Mouse (Mus musculus) CH12.LX (cell line): Measurements from ENCODE around the gene Klhl36.

Experiments used
- EP300 ChIP-seq: IDR thresholded peaks from 2 replicates; pipeline ENCODE4 v1.6.1; 2011; ENCODE audit warnings: low read length, improper control_type of control experiment
- HCFC1 ChIP-seq: IDR thresholded peaks from 2 replicates; pipeline ENCODE4 v1.6.1; 2012; ENCODE audit warnings: low read depth, mild to moderate bottlenecking, inconsistent platforms, low read length, improper control_type of control experiment
- PAX5 ChIP-seq: IDR thresholded peaks from 2 replicates; pipeline ENCODE4 v1.6.1; 2012; ENCODE audit warnings: low read length, inconsistent platforms, mixed read lengths
- POLR2A ChIP-seq: IDR thresholded peaks from 2 replicates; pipeline ENCODE4 v1.6.1; 2011; ENCODE audit warnings: low read depth, mild to moderate bottlenecking, improper control_type of control experiment, low read length
- RAD21 ChIP-seq: IDR thresholded peaks from 2 replicates; pipeline ENCODE4 v1.6.1; 2011; ENCODE audit warnings: low read depth, mild to moderate bottlenecking, low read length, improper control_type of control experiment, moderate library complexity
- USF2 ChIP-seq: conservative IDR thresholded peaks from 2 replicates; pipeline ENCODE4 v1.6.1; 2011; ENCODE audit warnings: low read depth, low read length, improper control_type of control experiment

- TF ChIP-seq RAD21 (no peak), EP300 (no peak), PAX5 (no peak), POLR2A (peak; percentile 73; the same call in 1 of the 2 replicates), HCFC1 (no peak), USF2 (no peak)
Observed at GRCm38 (mm10) chr8:119861706-119862389, at the start of gene Klhl36.
